Mouse (Mus musculus): ENCODE data around the gene AU022252.

AU022252 gene

DNA sequence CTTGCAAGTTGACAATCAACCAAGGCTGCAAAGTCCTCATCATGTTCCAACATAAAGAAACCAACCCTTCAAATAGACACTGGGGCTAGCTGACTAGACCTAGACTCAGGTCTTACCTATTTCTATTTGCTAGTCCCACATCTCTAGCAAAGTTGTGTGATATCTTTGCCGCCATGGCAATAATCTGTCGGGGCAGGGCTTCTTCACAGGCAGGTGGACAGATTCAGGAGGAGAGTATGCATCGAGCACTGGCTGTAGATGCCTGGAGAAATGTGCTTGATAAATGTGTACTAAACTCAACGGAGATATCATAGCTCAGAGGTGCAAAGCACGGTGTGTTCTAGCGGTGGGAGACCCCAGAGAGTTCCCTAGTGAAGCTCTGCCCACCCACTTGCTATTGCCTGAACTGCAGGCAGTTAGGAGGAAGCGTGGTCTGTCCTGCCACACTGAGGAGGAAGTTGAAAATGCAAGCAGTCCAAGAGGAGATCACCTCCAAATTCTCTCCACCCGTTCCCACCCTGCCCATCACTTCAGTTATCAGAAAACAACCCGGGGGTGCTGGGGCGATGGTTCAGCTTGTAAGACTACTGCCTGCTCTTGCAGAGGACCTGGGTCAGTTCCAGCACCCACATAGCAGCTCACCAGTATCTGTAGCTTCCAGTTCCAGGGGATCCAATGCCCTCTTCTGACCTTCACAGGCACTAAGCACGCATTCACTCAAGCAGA is 44.3 kb downstream of the AU022252 start:
- DNase-seq (ENCODE audit: low spot score), result no peak

DNA sequence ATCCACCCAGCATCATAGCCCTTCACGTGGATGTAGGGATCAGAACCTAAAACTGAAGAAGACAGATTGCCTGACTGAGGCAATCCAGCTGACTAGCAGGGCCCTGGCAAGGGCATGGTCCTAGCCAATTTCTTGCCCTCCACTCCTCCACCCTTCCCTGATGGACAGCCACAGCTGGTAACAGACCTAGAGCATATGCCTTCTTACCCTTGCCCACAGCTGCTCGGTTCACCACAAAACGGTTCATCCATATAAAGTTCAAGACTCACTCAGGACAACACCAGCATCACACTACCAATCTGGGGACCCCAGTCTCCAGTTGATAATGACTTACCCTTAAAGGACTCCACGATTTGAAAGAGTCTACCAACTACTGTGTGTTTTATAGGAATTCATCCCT is 46.7 kb downstream of the AU022252 start:
- DNase-seq (ENCODE audit: low spot score), result no peak

DNA sequence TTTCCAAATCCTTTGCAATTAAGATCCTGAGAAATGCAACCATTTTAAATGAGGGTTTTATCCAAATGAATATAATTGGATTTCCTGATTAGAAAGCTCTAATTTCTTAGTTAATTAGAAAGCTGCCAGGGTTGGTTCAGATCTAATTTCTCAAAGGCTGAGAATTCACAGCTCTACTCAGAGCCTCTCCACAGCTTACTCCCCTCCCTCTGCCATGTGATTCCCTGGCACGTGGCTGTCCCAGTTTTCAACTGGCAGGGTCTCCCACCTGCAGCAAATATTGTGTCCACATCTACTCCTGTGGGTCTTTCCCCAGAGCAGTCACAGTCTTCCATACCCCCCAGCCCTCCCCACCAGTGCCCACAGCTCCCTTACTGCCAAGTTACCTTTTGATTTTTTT is 49.0 kb downstream of the AU022252 start:
- no peak for DNase-seq (ENCODE audit: low spot score)

DNA sequence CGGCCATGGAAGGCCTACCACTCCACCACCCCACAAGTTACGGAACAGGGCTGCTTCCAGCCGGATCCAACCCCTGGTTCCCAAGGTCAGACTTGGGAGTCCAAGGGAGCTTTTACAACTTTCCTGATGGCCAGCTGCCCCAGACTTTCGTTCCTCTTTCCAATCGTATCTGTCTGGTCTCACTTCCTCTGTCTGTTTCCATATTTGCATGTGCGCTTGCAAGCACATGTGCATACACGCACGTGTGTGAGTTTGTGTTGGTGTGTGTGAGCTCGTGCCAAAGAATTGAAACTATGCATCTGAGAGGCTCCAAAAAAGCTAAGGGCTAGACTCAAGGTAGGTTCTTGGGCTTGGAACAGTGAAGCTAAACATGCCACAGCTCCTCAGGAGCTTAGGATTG is 51.1 kb downstream of the AU022252 start:
- no peak for DNase-seq (ENCODE audit: low spot score)

GRCm38 (mm10) chr4:119180133-119180707 is 52.3 kb downstream of the AU022252 start:
- no peak for DNase-seq (ENCODE audit: low spot score)

DNA sequence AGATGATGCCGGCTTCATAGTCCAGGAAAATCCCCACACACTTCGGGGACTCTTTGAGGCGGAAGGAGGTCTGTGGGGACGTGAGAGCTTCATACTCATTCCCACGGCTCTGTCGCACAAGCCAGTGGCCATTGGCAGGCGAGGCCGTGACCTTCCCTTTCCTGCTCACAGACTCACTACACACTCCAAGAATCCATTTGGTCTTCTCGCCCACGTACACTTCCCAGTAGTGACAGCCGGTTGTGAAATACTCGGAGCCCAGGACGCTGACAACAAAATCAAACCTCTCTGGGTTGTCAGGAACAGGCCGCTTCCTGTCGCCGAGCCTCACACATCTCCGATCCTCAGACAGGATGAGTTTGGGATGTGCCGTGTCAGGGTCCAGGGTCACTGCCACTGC is 54.2 kb downstream of the AU022252 start:
- no peak for DNase-seq (ENCODE audit: low spot score)

- DNase-seq (ENCODE audit: low spot score), result no peak
Measured at GRCm38 (mm10) chr4:119177702-119178101, 54.8 kb downstream of the AU022252 start.

GRCm38 (mm10) chr4:119173851-119174453 is 58.6 kb downstream of the AU022252 start, which contains the start of gene Zfp691:
TSS of gene Zfp691 (minus strand) at chr4:119174195.
- DNase-seq (ENCODE audit: low spot score), result peak; percentile 91

DNA sequence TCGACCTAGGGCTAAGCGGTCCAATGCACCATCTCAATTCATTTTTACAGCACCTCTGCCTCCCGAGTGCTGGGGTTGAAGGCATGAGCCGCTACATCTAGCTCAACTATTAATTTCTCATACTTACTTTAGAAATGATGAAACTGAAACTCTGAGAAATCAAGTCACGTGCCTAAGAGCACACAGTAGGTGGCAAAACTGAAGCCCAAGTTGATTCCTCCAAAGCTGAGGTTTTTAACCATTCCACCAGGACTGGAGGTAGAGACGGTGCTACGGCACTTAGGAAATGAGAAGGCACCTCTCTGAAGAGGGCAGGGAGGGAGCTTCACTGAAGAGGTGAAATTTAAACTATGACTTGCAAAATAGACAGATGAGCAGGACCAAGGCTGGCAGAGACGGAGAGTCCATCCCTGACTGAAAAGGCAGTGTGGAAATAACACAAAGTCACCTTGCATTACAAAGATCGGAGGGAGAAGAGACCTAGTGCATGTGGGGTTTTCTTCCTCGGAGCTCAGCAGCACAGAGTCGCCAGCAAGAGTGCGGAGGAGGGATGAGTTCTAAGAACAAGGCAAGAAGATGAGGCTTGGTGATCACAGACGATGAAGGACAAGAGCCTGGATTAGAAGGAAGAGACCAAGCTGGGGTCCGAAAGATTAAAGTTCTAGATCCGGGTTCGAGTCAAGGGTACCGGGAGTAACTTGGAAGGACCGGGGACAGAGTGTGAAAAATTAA is 59.4 kb downstream of the AU022252 start:
- no peak for DNase-seq (ENCODE audit: low spot score)

DNA sequence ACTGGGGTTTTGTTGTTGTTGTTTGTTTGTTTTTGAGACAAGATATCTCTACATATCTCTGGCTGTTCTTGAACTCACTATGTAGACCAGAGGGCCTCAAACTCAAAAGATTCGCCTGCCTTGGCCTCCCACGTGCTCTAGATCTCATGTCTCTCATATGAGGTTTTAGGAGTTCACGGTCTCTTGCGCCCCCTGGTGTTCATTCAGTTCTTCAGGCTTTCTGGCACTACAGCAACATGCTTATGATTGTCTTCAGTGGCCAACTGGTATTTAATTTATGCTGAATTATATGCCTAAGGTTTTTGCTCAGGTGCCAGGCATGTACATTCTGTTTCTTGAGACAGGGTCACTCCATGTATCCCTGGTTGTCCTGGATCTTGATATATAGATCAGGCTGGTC is 64.8 kb downstream of the AU022252 start:
- DNase-seq (ENCODE audit: low spot score), result peak; percentile 88

- DNase-seq (ENCODE audit: low spot score), result no peak
Measured at GRCm38 (mm10) chr4:119167068-119167467, 65.4 kb downstream of the AU022252 start.

DNA sequence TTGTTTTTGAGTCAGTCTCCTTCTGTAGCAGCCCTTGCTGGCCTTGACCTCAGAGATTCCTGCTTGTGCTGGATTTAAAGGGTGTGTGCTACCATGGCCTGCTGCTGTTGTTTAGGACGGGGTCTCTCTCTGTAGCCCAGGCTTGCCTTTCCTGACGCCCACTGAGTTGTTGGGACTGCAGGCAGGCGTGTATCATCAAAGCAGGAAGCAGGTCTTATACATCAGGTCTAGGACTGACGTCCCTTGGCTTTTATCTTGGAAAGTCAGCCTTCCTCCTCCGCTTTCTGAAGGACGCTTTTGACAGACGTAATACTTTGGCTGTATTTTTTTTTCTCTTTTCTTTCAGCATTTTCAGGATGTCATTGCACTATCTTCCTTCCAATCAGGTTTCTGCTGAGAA is 66.6 kb downstream of the AU022252 start:
- no peak for DNase-seq (ENCODE audit: low spot score)

- DNase-seq (ENCODE audit: low spot score), result no peak
Measured at GRCm38 (mm10) chr4:119162990-119163389, 69.5 kb downstream of the AU022252 start.

DNA sequence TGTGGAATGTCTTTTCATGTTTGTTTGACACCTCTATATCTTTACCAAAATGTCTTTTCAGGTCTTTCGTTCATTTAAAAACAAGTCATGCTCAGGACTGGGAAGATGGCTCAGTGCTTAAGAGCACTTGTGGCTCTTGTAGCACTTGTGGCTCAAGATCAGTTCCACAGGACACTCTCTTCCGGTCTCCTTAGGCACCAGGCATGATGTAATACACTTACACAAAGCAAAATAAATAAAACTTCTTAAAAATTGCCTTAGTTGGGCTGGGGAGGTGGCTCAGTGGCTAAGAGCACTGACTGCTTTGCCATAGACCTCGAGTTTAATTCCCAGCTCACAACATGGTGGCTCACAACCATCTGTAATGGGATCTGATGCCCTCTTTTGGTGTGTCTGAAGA is 71.2 kb downstream of the AU022252 start:
- no peak for DNase-seq (ENCODE audit: low spot score)

DNA sequence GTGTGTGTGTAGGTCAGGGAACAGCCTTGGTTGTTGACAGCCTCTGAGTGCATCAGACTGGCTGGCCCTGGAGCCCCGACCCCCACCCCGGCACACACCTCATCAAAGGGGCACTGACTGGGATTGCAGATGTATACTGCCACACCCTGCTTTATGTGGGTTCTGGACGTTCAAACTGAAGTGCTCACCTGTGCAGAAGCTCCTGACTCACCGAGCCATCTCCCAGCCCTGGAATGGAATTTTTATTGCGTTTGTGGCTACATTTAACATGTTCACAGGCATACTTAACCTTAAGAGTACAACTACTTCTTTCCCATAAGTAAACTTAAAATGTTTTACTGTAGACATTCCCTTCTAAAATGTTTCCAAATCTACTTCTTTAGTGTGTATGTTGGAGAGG is 74.6 kb downstream of the AU022252 start:
- no peak for DNase-seq (ENCODE audit: low spot score)

- DNase-seq (ENCODE audit: low spot score), result peak; percentile 87
Measured at GRCm38 (mm10) chr4:119157186-119157585, 75.3 kb downstream of the AU022252 start.
